Mouse (Mus musculus): ENCODE data around the gene Rbms3. TPM values are rescaled to one million over a fixed set of nuclear protein-coding genes. Genes with fewer than 3 reads are reported as not detected.

The Rbms3 gene
- total RNA-seq, 2 experiments from 2014 or later = 17.2 to 18.2 TPM

- no peak for DNase-seq (ENCODE audit: low spot score in 2 of 2)
Measured at GRCm38 (mm10) chr9:117491866-117492265, 137.8 kb downstream of the Rbms3 start.

- DNase-seq (ENCODE audit: low spot score in 2 of 2) = peak in 1 of 2 experiments; percentile 17
Measured at GRCm38 (mm10) chr9:117484396-117484795, 145.3 kb downstream of the Rbms3 start.

GRCm38 (mm10) chr9:117476753-117477152 is 153.0 kb downstream of the Rbms3 start:
- no peak for DNase-seq (ENCODE audit: low spot score in 2 of 2)

- no peak for DNase-seq (ENCODE audit: low spot score in 2 of 2)
Measured at GRCm38 (mm10) chr9:117452816-117453215, 176.9 kb downstream of the Rbms3 start.

GRCm38 (mm10) chr9:117442611-117443010 is 187.1 kb downstream of the Rbms3 start:
- peak in 1 of 2 experiments; percentile 8 for DNase-seq (ENCODE audit: low spot score in 2 of 2)

- DNase-seq (ENCODE audit: low spot score in 2 of 2) = peak; percentile 8 to 24
Measured at GRCm38 (mm10) chr9:117435856-117436255, 193.9 kb downstream of the Rbms3 start.

GRCm38 (mm10) chr9:117430670-117431069 is 199.0 kb downstream of the Rbms3 start:
- no peak for DNase-seq (ENCODE audit: low spot score in 2 of 2)

GRCm38 (mm10) chr9:117429217-117430105 is 200.3 kb downstream of the Rbms3 start:
- DNase-seq (ENCODE audit: low spot score in 2 of 2) = no peak

GRCm38 (mm10) chr9:117423259-117423658 is 206.5 kb downstream of the Rbms3 start:
- DNase-seq (ENCODE audit: low spot score in 2 of 2) = no peak

- no peak for DNase-seq (ENCODE audit: low spot score in 2 of 2)
Measured at GRCm38 (mm10) chr9:117419874-117420485, 209.7 kb downstream of the Rbms3 start.

GRCm38 (mm10) chr9:117413181-117413580 is 216.5 kb downstream of the Rbms3 start:
- no peak for DNase-seq (ENCODE audit: low spot score in 2 of 2)

GRCm38 (mm10) chr9:117412584-117412983 is 217.1 kb downstream of the Rbms3 start:
- no peak for DNase-seq (ENCODE audit: low spot score in 2 of 2)

- no peak for DNase-seq (ENCODE audit: low spot score in 2 of 2)
Measured at GRCm38 (mm10) chr9:117404621-117405020, 225.1 kb downstream of the Rbms3 start.

GRCm38 (mm10) chr9:117400262-117400671 is 229.4 kb downstream of the Rbms3 start:
- DNase-seq (ENCODE audit: low spot score in 2 of 2) = no peak

GRCm38 (mm10) chr9:117397071-117397470 is 232.6 kb downstream of the Rbms3 start:
- no peak for DNase-seq (ENCODE audit: low spot score in 2 of 2)

GRCm38 (mm10) chr9:117396586-117396985 is 233.1 kb downstream of the Rbms3 start:
- DNase-seq (ENCODE audit: low spot score in 2 of 2) = no peak

GRCm38 (mm10) chr9:117393626-117394525 is 235.8 kb downstream of the Rbms3 start:
- DNase-seq (ENCODE audit: low spot score in 2 of 2) = peak; percentile 24 to 39

- peak in 1 of 2 experiments; percentile 24 for DNase-seq (ENCODE audit: low spot score in 2 of 2)
Measured at GRCm38 (mm10) chr9:117388024-117388423, 241.7 kb downstream of the Rbms3 start.

- DNase-seq (ENCODE audit: low spot score in 2 of 2) = no peak
Measured at GRCm38 (mm10) chr9:117380876-117381275, 248.8 kb downstream of the Rbms3 start.

GRCm38 (mm10) chr9:117380076-117380475 is 249.6 kb downstream of the Rbms3 start:
- DNase-seq (ENCODE audit: low spot score in 2 of 2) = no peak

- DNase-seq (ENCODE audit: low spot score in 2 of 2) = no peak
Measured at GRCm38 (mm10) chr9:117379448-117379983, 250.2 kb downstream of the Rbms3 start.
